Comparison of ENCODE assay signal across 17 mouse cellular contexts in genomic region chr2:173702867-173703237, GRCm38 (mm10). TPM values are rescaled to one million over a fixed set of nuclear protein-coding genes. Genes with fewer than 3 reads are reported as not detected.
DNase-seq lines count a peak whose midpoint lies in the region; ATAC-seq and TF ChIP-seq lines count a peak whose summit lies in the region.
"Had no signal": no experiment of that assay in that cellular context is flagged by ENCODE, and none has a peak within 500 bp of the region (broad histone marks: within the 10 kb centered on the region; RNA-seq: fewer than 3 reads in every experiment).

No protein-coding gene starts in this region.

- TF ChIP-seq CTCF in heart, postnatal 0 days (IDR thresholded peaks at IDR 0.05; ENCODE audit: low read depth): no peak

- TF ChIP-seq EP300 in heart, postnatal 0 days (IDR thresholded peaks at IDR 0.05; ENCODE audit: low read depth): no peak

- peak; percentile 13; the same call in 1 of the 2 replicates for ATAC-seq in heart, postnatal 0 days (ENCODE audit: insufficient read depth, low read depth)
- ATAC-seq in lung, embryonic 15.5 days (ENCODE audit: borderline replicate concordance, extremely low read depth, low FRiP score, low TSS enrichment): no peak
- no peak for ATAC-seq in hindbrain, embryonic 15.5 days (ENCODE audit: low FRiP score, low read depth)
- ATAC-seq in limb, embryonic 15.5 days (ENCODE audit: insufficient number of reproducible peaks, low FRiP score, low TSS enrichment, low read depth): no peak
- ATAC-seq: forebrain, embryonic 14.5 days had no signal

- H3K4me1 ChIP-seq in heart, postnatal 0 days (ENCODE audit: control insufficient read depth, insufficient read depth): peaks cover 22% of the 10 kb centered on the region; the same call in 1 of the 2 replicates
- H3K4me1 ChIP-seq in lung, embryonic 15.5 days: no peaks in the 10 kb centered on the region
- H3K4me1 ChIP-seq in hindbrain, embryonic 15.5 days (replicated peaks): peaks cover 44% of the 10 kb centered on the region
- H3K4me1 ChIP-seq in limb, embryonic 15.5 days: peaks cover 21% of the 10 kb centered on the region

- H3K27ac ChIP-seq in heart, postnatal 0 days (ENCODE audit: low read depth): peak overlapping the region; percentile 76
- peak overlapping the region; percentile 61; the same call in 1 of the 2 replicates for H3K27ac ChIP-seq in lung, embryonic 15.5 days
- peak overlapping the region; percentile 77 for H3K27ac ChIP-seq in hindbrain, embryonic 15.5 days (replicated peaks)
- H3K27ac ChIP-seq in limb, embryonic 15.5 days: peak overlapping the region; percentile 61

- peaks cover 65% of the 10 kb centered on the region for H3K36me3 ChIP-seq in heart, postnatal 0 days (replicated peaks; ENCODE audit: control insufficient read depth, insufficient read depth, low read length)
- peaks cover 53% of the 10 kb centered on the region for H3K36me3 ChIP-seq in lung, embryonic 15.5 days
- H3K36me3 ChIP-seq in hindbrain, embryonic 15.5 days: peaks cover 14% of the 10 kb centered on the region; the same call in 1 of the 2 replicates
- H3K36me3 ChIP-seq in limb, embryonic 15.5 days: peaks cover 62% of the 10 kb centered on the region

- WGBS in heart, postnatal 0 days: 63% methylated on average over 12 of the region's 12 CpGs
- 76% methylated on average over 12 of the region's 12 CpGs for WGBS in lung, embryonic 15.5 days
- WGBS in hindbrain, embryonic 15.5 days: 80% methylated on average over 12 of the region's 12 CpGs
- 65% methylated on average over 12 of the region's 12 CpGs for WGBS in limb, embryonic 15.5 days

- H3K4me2 ChIP-seq in heart, postnatal 0 days (ENCODE audit: low read depth, low read length): no peak overlapping the region
- no peak overlapping the region for H3K4me2 ChIP-seq in lung, embryonic 15.5 days
- H3K4me2 ChIP-seq in hindbrain, embryonic 15.5 days: no peak overlapping the region
- no peak overlapping the region for H3K4me2 ChIP-seq in limb, embryonic 15.5 days
- H3K4me2 ChIP-seq: liver, embryonic 11.5 days had no signal

- no peak for DNase-seq in heart, postnatal 0 days (ENCODE audit: low spot score)
- DNase-seq in heart, adult 18-20 months: no peak
- no peak for DNase-seq in lung, postnatal 14 days
- no peak for DNase-seq in cerebellum, adult 9-10 months
- DNase-seq: lung, postnatal 36 days; midbrain, embryonic 14.5 days; thymus, postnatal 36 days had no signal

- no peaks in the 10 kb centered on the region for H3K27me3 ChIP-seq in heart, postnatal 0 days (ENCODE audit: control insufficient read depth, insufficient read depth, low read length)
- no peaks in the 10 kb centered on the region for H3K27me3 ChIP-seq in lung, embryonic 15.5 days
- H3K27me3 ChIP-seq in hindbrain, embryonic 15.5 days: no peaks in the 10 kb centered on the region
- H3K27me3 ChIP-seq in limb, embryonic 15.5 days: no peaks in the 10 kb centered on the region
- H3K27me3 ChIP-seq: CH12.LX had no signal

- H3K9me3 ChIP-seq in heart, postnatal 0 days (replicated peaks; ENCODE audit: control insufficient read depth, low read length): no peaks in the 10 kb centered on the region
- no peaks in the 10 kb centered on the region for H3K9me3 ChIP-seq in lung, embryonic 15.5 days
- no peaks in the 10 kb centered on the region for H3K9me3 ChIP-seq in hindbrain, embryonic 15.5 days
- H3K9me3 ChIP-seq in limb, embryonic 15.5 days: no peaks in the 10 kb centered on the region

- H3K9ac ChIP-seq in heart, postnatal 0 days (replicated peaks; ENCODE audit: low read depth, low read length): 0 out of 2 replicates have a peak overlapping the region, but pooled peaks have one; percentile 33
- H3K9ac ChIP-seq in lung, embryonic 15.5 days: no peak overlapping the region
- H3K9ac ChIP-seq in hindbrain, embryonic 15.5 days: no peak overlapping the region
- no peak overlapping the region for H3K9ac ChIP-seq in limb, embryonic 15.5 days

- H3K4me3 ChIP-seq in heart, postnatal 0 days (ENCODE audit: low read depth, low read length): no peak overlapping the region
- no peak overlapping the region for H3K4me3 ChIP-seq in lung, embryonic 15.5 days
- no peak overlapping the region for H3K4me3 ChIP-seq in hindbrain, embryonic 15.5 days
- no peak overlapping the region for H3K4me3 ChIP-seq in limb, embryonic 15.5 days

RNA-seq across cellular contexts. Expression of gene 1700010B08Rik, which starts 16.4 kb away (rescaled TPM):
- not detected in 2 replicates for total RNA-seq in heart, postnatal 0 days (2014; rRNA removed; ENCODE audit: low replicate concordance)
- polyA plus RNA-seq in heart, postnatal 0 days (2015; fragmentation: Nextera tagmentation; extraction: Ambion mirVana): not detected in 2 replicates
- not detected for total RNA-seq in heart, adult 18-20 months (2021)
- polyA plus RNA-seq in lung, embryonic 15.5 days (2015; fragmentation: Nextera tagmentation; extraction: Ambion mirVana): not detected in 2 replicates
- polyA plus RNA-seq in hindbrain, embryonic 15.5 days (2015; fragmentation: Nextera tagmentation; extraction: Ambion mirVana): not detected in 2 replicates
- polyA plus RNA-seq in limb, embryonic 15.5 days (2015; fragmentation: Nextera tagmentation; extraction: Ambion mirVana): not detected in 2 replicates
- total RNA-seq: CH12.LX; gastrocnemius, adult 18-20 months; layer of hippocampus, postnatal 25 days had no signal
- polyA plus RNA-seq: forebrain, embryonic 14.5 days; liver, embryonic 11.5 days; midbrain, embryonic 14.5 days; neural tube, embryonic 11.5 days; stomach, embryonic 16.5 days had no signal

RNA-seq across cellular contexts. Expression of gene Vapb, which starts 34.5 kb away (rescaled TPM):
- total RNA-seq in heart, postnatal 0 days (2014; rRNA removed; ENCODE audit: low replicate concordance): 25.8 and 26.8 TPM in 2 replicates
- polyA plus RNA-seq in heart, postnatal 0 days (2015; fragmentation: Nextera tagmentation; extraction: Ambion mirVana): 11.2 and 11.9 TPM in 2 replicates
- total RNA-seq in heart, adult 18-20 months (2021): 100 to 1,000 TPM; 111 to 126 TPM
- polyA plus RNA-seq in lung, embryonic 15.5 days (2015; fragmentation: Nextera tagmentation; extraction: Ambion mirVana): 9.1 and 12.8 TPM in 2 replicates
- 15.9 and 18.4 TPM in 2 replicates for polyA plus RNA-seq in hindbrain, embryonic 15.5 days (2015; fragmentation: Nextera tagmentation; extraction: Ambion mirVana)
- polyA plus RNA-seq in limb, embryonic 15.5 days (2015; fragmentation: Nextera tagmentation; extraction: Ambion mirVana): 10.3 and 15.7 TPM in 2 replicates

RNA-seq across cellular contexts. Expression of gene Rab22a, which starts 43.3 kb away (rescaled TPM):
- total RNA-seq in heart, postnatal 0 days (2014; rRNA removed; ENCODE audit: low replicate concordance): 18.2 and 25.2 TPM in 2 replicates
- 30.8 and 31.4 TPM in 2 replicates for polyA plus RNA-seq in heart, postnatal 0 days (2015; fragmentation: Nextera tagmentation; extraction: Ambion mirVana)
- total RNA-seq in heart, adult 18-20 months (2021): 10 to 100 TPM; 33.6 to 40.1 TPM
- polyA plus RNA-seq in lung, embryonic 15.5 days (2015; fragmentation: Nextera tagmentation; extraction: Ambion mirVana): 33.0 and 34.3 TPM in 2 replicates
- polyA plus RNA-seq in hindbrain, embryonic 15.5 days (2015; fragmentation: Nextera tagmentation; extraction: Ambion mirVana): 31.0 and 33.0 TPM in 2 replicates
- 43.0 and 45.5 TPM in 2 replicates for polyA plus RNA-seq in limb, embryonic 15.5 days (2015; fragmentation: Nextera tagmentation; extraction: Ambion mirVana)
